Mouse (Mus musculus): ENCODE results near the gene Ankrd10. TPM values are rescaled to one million over a fixed set of nuclear protein-coding genes. Genes with fewer than 3 reads are reported as not detected.
A peak's percentile ranks its signal among the peaks of the same experiment; 100 is the strongest.

The Ankrd10 gene
- polyA plus RNA-seq, 1 experiment from 2014 or later = 77.6 TPM

- no peaks in the 10 kb centered on the region for H3K36me3 ChIP-seq (ENCODE audit: control insufficient read depth, insufficient read depth, low read length)
- no peak overlapping the region for H3K27ac ChIP-seq (replicated peaks; ENCODE audit: low read depth, low read length)
- 70% methylated on average over 12 of the region's 12 CpGs for WGBS
- no peaks in the 10 kb centered on the region for H3K9me3 ChIP-seq (ENCODE audit: control insufficient read depth, low read length)
- peaks cover 11% of the 10 kb centered on the region; the same call in 1 of the 2 replicates for H3K4me1 ChIP-seq (ENCODE audit: control insufficient read depth, insufficient read depth, low read length)
- DNase-seq (ENCODE audit: low spot score) (no peak), ATAC-seq (ENCODE audit: low read depth) (no peak)
- H3K9ac ChIP-seq (ENCODE audit: low read depth, low read length) = no peak overlapping the region
- H3K4me3 ChIP-seq (ENCODE audit: low read depth, low read length) = no peak overlapping the region
- H3K27me3 ChIP-seq (replicated peaks; ENCODE audit: control insufficient read depth, insufficient read depth, low read length) = no peaks in the 10 kb centered on the region
- no peak overlapping the region for H3K4me2 ChIP-seq (ENCODE audit: low read depth, low read length)
Measured at GRCm38 (mm10) chr8:11593222-11593884, 42.2 kb downstream of the Ankrd10 start.

- no peak overlapping the region for H3K27ac ChIP-seq (replicated peaks; ENCODE audit: low read depth, low read length)
- H3K4me1 ChIP-seq (ENCODE audit: control insufficient read depth, insufficient read depth, low read length) = peaks cover 11% of the 10 kb centered on the region; the same call in 1 of the 2 replicates
- ATAC-seq (ENCODE audit: low read depth) (no peak), DNase-seq (ENCODE audit: low spot score) (no peak)
- no peak overlapping the region for H3K4me2 ChIP-seq (ENCODE audit: low read depth, low read length)
- H3K4me3 ChIP-seq (ENCODE audit: low read depth, low read length) = no peak overlapping the region
- whole genome bisulfite sequencing = 32% methylated on average over 12 of the region's 13 CpGs
- H3K36me3 ChIP-seq (ENCODE audit: control insufficient read depth, insufficient read depth, low read length) = no peaks in the 10 kb centered on the region
- no peaks in the 10 kb centered on the region for H3K27me3 ChIP-seq (replicated peaks; ENCODE audit: control insufficient read depth, insufficient read depth, low read length)
- H3K9me3 ChIP-seq (ENCODE audit: control insufficient read depth, low read length) = no peaks in the 10 kb centered on the region
- no peak overlapping the region for H3K9ac ChIP-seq (ENCODE audit: low read depth, low read length)
Measured at GRCm38 (mm10) chr8:11592296-11592695, 43.3 kb downstream of the Ankrd10 start.

- no peaks in the 10 kb centered on the region for H3K36me3 ChIP-seq (ENCODE audit: control insufficient read depth, insufficient read depth, low read length)
- peak; percentile 56 for DNase-seq (ENCODE audit: low spot score)
- no peak overlapping the region for H3K27ac ChIP-seq (replicated peaks; ENCODE audit: low read depth, low read length)
- WGBS = 59% methylated on average over 4 of the region's 4 CpGs
- no peaks in the 10 kb centered on the region for H3K27me3 ChIP-seq (replicated peaks; ENCODE audit: control insufficient read depth, insufficient read depth, low read length)
- no peak overlapping the region for H3K4me2 ChIP-seq (ENCODE audit: low read depth, low read length)
- no peaks in the 10 kb centered on the region for H3K9me3 ChIP-seq (ENCODE audit: control insufficient read depth, low read length)
- H3K4me3 ChIP-seq (ENCODE audit: low read depth, low read length) = no peak overlapping the region
- ATAC-seq (ENCODE audit: low read depth) = no peak
- H3K4me1 ChIP-seq (ENCODE audit: control insufficient read depth, insufficient read depth, low read length) = peaks cover 11% of the 10 kb centered on the region; the same call in 1 of the 2 replicates
- H3K9ac ChIP-seq (ENCODE audit: low read depth, low read length) = no peak overlapping the region
Measured at GRCm38 (mm10) chr8:11591837-11592236, 43.7 kb downstream of the Ankrd10 start.

GRCm38 (mm10) chr8:11586374-11586745, 49.2 kb downstream of the Ankrd10 start:
- DNase-seq (ENCODE audit: low spot score) (no peak), ATAC-seq (ENCODE audit: low read depth) (no peak)
- H3K36me3 ChIP-seq (ENCODE audit: control insufficient read depth, insufficient read depth, low read length) = no peaks in the 10 kb centered on the region
- H3K4me3 ChIP-seq (ENCODE audit: low read depth, low read length) = no peak overlapping the region
- H3K4me2 ChIP-seq (ENCODE audit: low read depth, low read length) = no peak overlapping the region
- peaks cover 8% of the 10 kb centered on the region for H3K4me1 ChIP-seq (ENCODE audit: control insufficient read depth, insufficient read depth, low read length)
- no peaks in the 10 kb centered on the region for H3K27me3 ChIP-seq (replicated peaks; ENCODE audit: control insufficient read depth, insufficient read depth, low read length)
- no peak overlapping the region for H3K9ac ChIP-seq (ENCODE audit: low read depth, low read length)
- H3K27ac ChIP-seq (replicated peaks; ENCODE audit: low read depth, low read length) = no peak overlapping the region; the same call in 1 of the 2 replicates
- H3K9me3 ChIP-seq (ENCODE audit: control insufficient read depth, low read length) = peaks cover 7% of the 10 kb centered on the region; the same call in 1 of the 2 replicates
- WGBS = 39% methylated on average over 2 of the region's 2 CpGs

- ATAC-seq (ENCODE audit: low read depth) = no peak
- Histone ChIP-seq H3K36me3 (ENCODE audit: control insufficient read depth, insufficient read depth, low read length) (no peaks in the 10 kb centered on the region), H3K4me1 (ENCODE audit: control insufficient read depth, insufficient read depth, low read length) (peaks cover 8% of the 10 kb centered on the region), H3K9me3 (ENCODE audit: control insufficient read depth, low read length) (peaks cover 7% of the 10 kb centered on the region; the same call in 1 of the 2 replicates), H3K4me3 (ENCODE audit: low read depth, low read length) (no peak overlapping the region), H3K27me3 (replicated peaks; ENCODE audit: control insufficient read depth, insufficient read depth, low read length) (no peaks in the 10 kb centered on the region), H3K4me2 (ENCODE audit: low read depth, low read length) (peak overlapping the region; percentile 35), H3K27ac (replicated peaks; ENCODE audit: low read depth, low read length) (peak overlapping the region; percentile 63), H3K9ac (ENCODE audit: low read depth, low read length) (peak overlapping the region; percentile 37; the same call in 1 of the 2 replicates)
- DNase-seq (ENCODE audit: low spot score) = peak; percentile 45
- 51% methylated on average over 21 of the region's 21 CpGs for WGBS
Measured at GRCm38 (mm10) chr8:11585513-11586373, 49.8 kb downstream of the Ankrd10 start.

GRCm38 (mm10) chr8:11575604-11576384, 59.8 kb downstream of the Ankrd10 start:
- peak; percentile 38 for DNase-seq (ENCODE audit: low spot score)
- H3K27me3 ChIP-seq (replicated peaks; ENCODE audit: control insufficient read depth, insufficient read depth, low read length) = no peaks in the 10 kb centered on the region
- no peak overlapping the region for H3K27ac ChIP-seq (replicated peaks; ENCODE audit: low read depth, low read length)

GRCm38 (mm10) chr8:11574911-11575603, 60.5 kb downstream of the Ankrd10 start:
- no peaks in the 10 kb centered on the region for H3K36me3 ChIP-seq (ENCODE audit: control insufficient read depth, insufficient read depth, low read length)
- H3K27me3 ChIP-seq (replicated peaks; ENCODE audit: control insufficient read depth, insufficient read depth, low read length) = no peaks in the 10 kb centered on the region
- H3K4me3 ChIP-seq (ENCODE audit: low read depth, low read length) = no peak overlapping the region
- no peak overlapping the region for H3K27ac ChIP-seq (replicated peaks; ENCODE audit: low read depth, low read length)
- peaks cover 11% of the 10 kb centered on the region; the same call in 1 of the 2 replicates for H3K4me1 ChIP-seq (ENCODE audit: control insufficient read depth, insufficient read depth, low read length)
- 47% methylated on average over 9 of the region's 9 CpGs for WGBS
- DNase-seq (ENCODE audit: low spot score) = peak; percentile 11
- no peak for ATAC-seq (ENCODE audit: low read depth)
- H3K9me3 ChIP-seq (ENCODE audit: control insufficient read depth, low read length) = no peaks in the 10 kb centered on the region
- no peak overlapping the region for H3K4me2 ChIP-seq (ENCODE audit: low read depth, low read length)
- H3K9ac ChIP-seq (ENCODE audit: low read depth, low read length) = no peak overlapping the region

More at GRCm38 (mm10) chr8:11575604-11576384, 59.8 kb downstream of the Ankrd10 start:
- no peaks in the 10 kb centered on the region for H3K9me3 ChIP-seq (ENCODE audit: control insufficient read depth, low read length)
- no peak overlapping the region for H3K4me3 ChIP-seq (ENCODE audit: low read depth, low read length)
- H3K4me2 ChIP-seq (ENCODE audit: low read depth, low read length) = no peak overlapping the region
- WGBS = 56% methylated on average over 16 of the region's 16 CpGs
- H3K36me3 ChIP-seq (ENCODE audit: control insufficient read depth, insufficient read depth, low read length) = no peaks in the 10 kb centered on the region
- peak; percentile 26; the same call in 1 of the 2 replicates for ATAC-seq (ENCODE audit: low read depth)
- no peak overlapping the region; the same call in 1 of the 2 replicates for H3K9ac ChIP-seq (ENCODE audit: low read depth, low read length)
- peaks cover 11% of the 10 kb centered on the region; the same call in 1 of the 2 replicates for H3K4me1 ChIP-seq (ENCODE audit: control insufficient read depth, insufficient read depth, low read length)
